Mouse (Mus musculus): ENCODE measurements around the gene Rrad.
"Not testable (repeated sequence)": the region's sequence is repeated elsewhere in the genome, so short reads cannot be mapped to it uniquely, and the experiment has no call there.

Rrad gene

GRCm38 (mm10) chr8:104630981-104631663 is at the start of gene Rrad:
Gene Rrad (minus strand): TSS chr8:104631327.
- peak; percentile 67 for DNase-seq (ENCODE audit: low read depth)

GRCm38 (mm10) chr8:104655614-104656013 is 24.5 kb upstream of the Rrad start:
- DNase-seq (ENCODE audit: low read depth) = no peak

GRCm38 (mm10) chr8:104654984-104655383 is 23.9 kb upstream of the Rrad start:
- peak; percentile 83 for DNase-seq (ENCODE audit: low read depth)

GRCm38 (mm10) chr8:104644187-104644586 is 13.1 kb upstream of the Rrad start:
- DNase-seq (ENCODE audit: low read depth) = not testable (repeated sequence)

- DNase-seq (ENCODE audit: low read depth) = no peak
Observed at GRCm38 (mm10) chr8:104642324-104642654, 11.2 kb upstream of the Rrad start.

- peak; percentile 73 for DNase-seq (ENCODE audit: low read depth)
Observed at GRCm38 (mm10) chr8:104641426-104642323, 10.5 kb upstream of the Rrad start, which contains the start of gene Ciao2b. Gene Ciao2b (minus strand): TSS chr8:104641965.

- DNase-seq (ENCODE audit: low read depth) = no peak
Observed at GRCm38 (mm10) chr8:104640831-104641370, 9.8 kb upstream of the Rrad start.

GRCm38 (mm10) chr8:104640241-104640640 is 9.1 kb upstream of the Rrad start:
- DNase-seq (ENCODE audit: low read depth) = no peak

- no peak for DNase-seq (ENCODE audit: low read depth)
Observed at GRCm38 (mm10) chr8:104638010-104638409, 6.9 kb upstream of the Rrad start.

- no peak for DNase-seq (ENCODE audit: low read depth)
Observed at GRCm38 (mm10) chr8:104635004-104635710, 4.0 kb upstream of the Rrad start.

GRCm38 (mm10) chr8:104633156-104633744 is 2.1 kb upstream of the Rrad start:
- no peak for DNase-seq (ENCODE audit: low read depth)

GRCm38 (mm10) chr8:104632486-104632885 is 1.4 kb upstream of the Rrad start:
- DNase-seq (ENCODE audit: low read depth) = no peak

GRCm38 (mm10) chr8:104631975-104632374 is 848 bp upstream of the Rrad start:
- no peak for DNase-seq (ENCODE audit: low read depth)

GRCm38 (mm10) chr8:104630574-104630973 is 553 bp downstream of the Rrad start:
- no peak for DNase-seq (ENCODE audit: low read depth)

- DNase-seq (ENCODE audit: low read depth) = no peak
Observed at GRCm38 (mm10) chr8:104630111-104630479, 1.0 kb downstream of the Rrad start.

GRCm38 (mm10) chr8:104629306-104630110 is 1.6 kb downstream of the Rrad start:
- no peak for DNase-seq (ENCODE audit: low read depth)

GRCm38 (mm10) chr8:104628402-104628801 is 2.7 kb downstream of the Rrad start:
- DNase-seq (ENCODE audit: low read depth) = no peak

- DNase-seq (ENCODE audit: low read depth) = no peak
Observed at GRCm38 (mm10) chr8:104627065-104627740, 3.9 kb downstream of the Rrad start.

- no peak for DNase-seq (ENCODE audit: low read depth)
Observed at GRCm38 (mm10) chr8:104624161-104624560, 7.0 kb downstream of the Rrad start, which contains the start of gene Cdh16. Gene Cdh16 (minus strand): TSS chr8:104624396.

- DNase-seq (ENCODE audit: low read depth) = no peak
Observed at GRCm38 (mm10) chr8:104620765-104621164, 10.4 kb downstream of the Rrad start.

Data from c-Kit-positive CD71-negative TER-119-negative erythroid progenitor cells, embryonic 14.5 days (primary cell).